Mouse (Mus musculus) c-Kit-positive CD71-negative TER-119-negative erythroid progenitor cells, embryonic 14.5 days (primary cell): ENCODE measurements around the gene Il4i1.

Source experiments
- DNase-seq: peaks from one replicate; pipeline ENCODE4 v3.0.0-alpha.2; 2013; ENCODE audit warnings: low read depth

Gene Il4i1

GRCm38 (mm10) chr7:44819391-44819790 lies 3.2 kb downstream of the Il4i1 start:
- no peak for DNase-seq

DNA sequence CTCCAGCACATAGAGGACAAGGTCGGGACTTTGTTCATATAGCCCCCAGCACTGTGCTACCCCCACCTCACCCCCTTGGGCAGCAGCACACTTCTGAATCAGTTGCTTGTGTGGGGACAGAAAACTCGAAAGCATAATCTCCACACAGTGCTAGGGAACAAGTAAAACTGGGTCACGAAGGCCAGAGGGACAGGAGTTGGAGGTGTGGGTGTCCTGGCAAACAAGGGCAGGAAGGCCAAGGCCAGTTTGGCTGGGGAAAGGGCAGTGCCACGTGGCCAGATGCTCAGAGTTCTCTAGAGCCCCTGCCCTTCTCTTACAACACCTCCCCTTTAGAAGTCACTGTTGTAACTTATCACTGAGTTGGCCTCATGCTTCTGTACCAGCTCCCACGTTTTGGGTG lies 3.7 kb downstream of the Il4i1 start:
- no peak for DNase-seq

DNA sequence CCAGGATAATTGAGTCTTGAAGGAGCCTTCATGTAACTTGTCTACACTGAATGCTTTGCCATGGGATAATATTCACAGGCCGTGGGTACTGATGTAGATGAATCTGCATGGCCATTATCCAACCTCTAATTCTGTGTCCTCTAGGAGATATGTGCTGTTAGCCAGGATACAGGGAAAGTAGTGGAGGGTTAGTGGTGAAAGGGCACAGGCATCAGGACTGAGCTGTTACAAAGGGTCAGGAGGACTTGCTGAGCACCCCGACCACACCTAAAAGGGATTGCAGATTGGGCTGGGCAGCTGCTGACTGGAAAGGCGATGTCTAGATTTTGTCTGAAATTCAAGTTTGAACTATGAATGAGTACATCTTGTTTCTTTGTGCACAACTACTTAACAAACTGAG lies 4.3 kb downstream of the Il4i1 start:
- no peak for DNase-seq

- no peak for DNase-seq
Observed at GRCm38 (mm10) chr7:44821666-44822448, 5.7 kb downstream of the Il4i1 start.

DNA sequence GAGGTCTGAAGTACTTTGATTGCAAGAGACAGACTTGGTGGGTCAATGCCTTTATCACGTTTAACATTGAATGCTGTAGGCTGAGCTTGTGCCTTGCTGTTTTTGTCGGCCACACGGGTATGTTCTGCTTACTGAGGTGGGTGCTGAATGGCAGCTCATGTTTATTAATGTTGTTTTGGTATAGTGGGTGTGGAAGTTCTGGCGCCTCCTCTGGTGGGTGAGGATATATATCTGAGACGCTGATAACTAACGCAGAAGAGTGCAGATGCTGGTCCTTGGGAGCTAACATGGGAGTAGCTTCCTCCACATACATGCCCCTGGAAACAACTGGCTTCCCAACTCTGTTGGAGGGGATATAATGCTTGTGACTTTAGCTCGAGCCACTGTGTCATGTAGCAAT lies 7.2 kb downstream of the Il4i1 start:
- no peak for DNase-seq

DNA sequence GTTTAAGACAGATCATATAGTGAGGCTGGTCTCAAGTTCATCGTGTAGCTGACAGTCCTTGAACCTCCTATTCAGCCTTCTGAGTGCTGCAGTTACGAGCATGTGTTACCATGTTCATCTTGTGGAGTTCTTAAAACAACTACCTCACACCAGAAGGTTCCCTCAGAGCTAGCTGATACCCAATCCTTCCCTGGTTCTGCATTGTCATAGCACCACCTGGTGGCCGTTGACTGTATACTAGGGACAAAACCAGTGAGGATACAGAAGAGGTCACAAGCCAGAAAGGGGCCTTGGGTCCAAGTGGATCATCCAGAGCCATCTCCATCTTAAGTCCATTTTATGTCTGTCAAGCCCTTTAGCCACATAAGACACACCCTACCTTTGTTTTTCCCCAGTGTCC lies 8.7 kb downstream of the Il4i1 start:
- peak; percentile 78 for DNase-seq

GRCm38 (mm10) chr7:44826771-44827170 lies 10.6 kb downstream of the Il4i1 start:
- DNase-seq = no peak

- DNase-seq = no peak
Observed at GRCm38 (mm10) chr7:44828706-44829105, 12.5 kb downstream of the Il4i1 start.

DNA sequence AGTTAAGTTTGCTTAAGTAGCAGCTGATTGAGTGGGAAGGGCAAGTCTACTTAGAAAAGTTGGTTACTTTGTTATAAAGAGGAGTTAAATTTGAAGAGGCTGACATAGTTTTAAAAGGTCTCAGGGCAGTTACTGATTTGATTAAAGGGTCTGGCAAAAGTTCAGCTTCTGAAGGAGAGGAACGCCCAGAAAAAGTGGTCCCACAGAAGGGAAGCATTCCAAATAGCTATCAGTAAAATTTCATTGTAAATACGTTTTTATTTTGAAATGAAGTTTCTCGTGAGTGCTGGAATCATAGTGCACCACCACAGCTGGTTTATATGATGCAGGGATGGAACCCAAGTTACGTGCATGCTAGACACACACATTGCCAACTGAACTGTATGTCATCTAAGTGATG lies 16.6 kb downstream of the Il4i1 start:
- DNase-seq = no peak

DNA sequence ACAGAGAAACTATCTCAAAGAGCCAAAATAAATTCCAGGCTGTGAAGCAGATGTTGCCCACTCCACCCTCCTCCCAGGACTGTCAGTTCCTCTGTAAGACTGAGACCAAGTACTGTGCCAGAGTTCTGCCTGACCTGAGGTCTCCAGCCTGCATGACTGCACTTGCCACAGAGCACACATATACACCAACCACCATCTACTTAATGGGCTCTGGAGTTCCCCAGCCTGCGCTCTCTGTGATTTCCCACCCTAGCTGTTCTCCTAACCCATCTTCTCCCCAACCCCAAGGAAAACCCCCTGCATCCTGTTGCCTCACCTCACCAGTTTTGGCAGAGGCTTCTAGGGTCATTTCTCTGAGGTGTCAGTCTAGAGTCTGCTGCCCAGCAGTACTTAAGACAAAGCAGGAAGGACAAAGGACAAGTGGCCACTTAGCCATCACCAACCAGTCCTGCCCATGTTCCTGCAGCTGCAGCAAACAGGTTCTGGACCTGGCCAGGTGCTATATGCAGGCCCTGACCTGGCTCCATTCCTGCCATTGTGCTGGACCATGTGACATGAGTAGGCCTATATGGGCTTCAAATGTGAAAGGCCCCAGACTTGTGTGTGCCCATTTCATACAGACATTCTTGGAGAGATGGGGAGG lies 19.3 kb downstream of the Il4i1 start:
- DNase-seq = no peak

GRCm38 (mm10) chr7:44836016-44836404 lies 19.8 kb downstream of the Il4i1 start:
- DNase-seq = no peak

DNA sequence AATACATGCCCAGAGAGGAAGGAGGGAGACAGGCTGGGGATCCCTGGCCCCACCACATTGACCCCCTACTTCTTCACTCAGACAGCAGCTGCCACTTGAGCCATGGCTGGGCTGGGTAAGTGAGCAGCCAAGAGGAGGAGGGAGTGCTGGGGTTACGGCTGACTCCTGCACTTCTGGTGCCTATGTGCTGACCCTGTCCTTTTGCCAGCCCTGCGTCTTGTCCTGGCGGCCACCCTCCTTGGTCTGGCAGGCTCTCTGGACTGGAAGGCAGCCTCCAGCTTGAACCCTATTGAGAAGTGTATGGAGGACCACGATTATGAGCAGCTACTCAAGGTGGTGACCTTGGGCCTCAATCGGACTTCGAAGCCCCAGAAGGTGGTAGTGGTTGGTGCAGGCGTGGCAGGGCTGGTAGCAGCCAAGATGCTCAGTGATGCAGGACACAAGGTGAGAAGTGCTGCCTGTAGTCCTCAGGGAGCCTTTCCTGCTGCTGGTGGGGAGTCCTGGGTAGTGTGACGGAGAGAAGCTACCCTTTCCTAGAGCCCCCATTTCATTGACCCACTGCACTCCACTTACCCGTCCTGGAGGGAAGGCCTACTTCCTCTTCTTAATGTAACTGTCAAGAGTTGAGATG lies 20.4 kb downstream of the Il4i1 start:
- DNase-seq = no peak

GRCm38 (mm10) chr7:44838073-44838472 lies 21.9 kb downstream of the Il4i1 start:
- no peak for DNase-seq

- no peak for DNase-seq
Observed at GRCm38 (mm10) chr7:44839171-44839490, 22.9 kb downstream of the Il4i1 start.

DNA sequence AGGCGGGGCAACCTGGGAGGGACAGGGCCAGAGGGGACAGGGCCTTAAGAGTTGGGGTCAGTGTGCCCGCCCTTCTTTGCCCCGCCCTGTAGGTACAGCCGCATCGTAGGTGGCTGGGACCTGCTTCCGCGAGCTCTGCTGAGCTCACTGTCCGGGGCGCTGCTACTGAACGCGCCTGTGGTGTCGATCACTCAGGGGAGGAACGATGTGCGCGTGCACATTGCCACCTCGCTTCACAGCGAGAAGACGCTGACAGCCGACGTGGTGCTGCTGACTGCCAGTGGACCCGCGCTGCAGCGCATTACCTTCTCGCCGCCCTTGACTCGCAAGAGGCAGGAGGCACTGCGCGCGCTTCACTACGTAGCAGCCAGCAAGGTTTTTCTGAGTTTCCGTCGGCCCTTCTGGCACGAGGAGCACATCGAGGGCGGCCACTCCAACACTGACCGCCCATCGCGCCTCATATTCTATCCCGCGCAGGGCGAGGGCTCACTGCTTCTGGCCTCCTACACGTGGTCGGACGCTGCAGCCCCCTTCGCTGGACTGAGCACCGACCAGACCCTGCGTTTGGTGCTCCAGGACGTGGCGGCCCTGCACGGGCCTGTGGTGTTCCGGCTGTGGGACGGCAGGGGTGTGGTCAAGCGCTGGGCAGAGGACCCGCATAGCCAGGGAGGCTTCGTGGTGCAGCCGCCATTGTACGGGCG lies 23.5 kb downstream of the Il4i1 start:
- DNase-seq = no peak

- no peak for DNase-seq
Observed at GRCm38 (mm10) chr7:44840426-44840825, 24.2 kb downstream of the Il4i1 start.

- no peak for DNase-seq
Observed at GRCm38 (mm10) chr7:44841825-44842463, 25.8 kb downstream of the Il4i1 start.

- DNase-seq = no peak
Observed at GRCm38 (mm10) chr7:44845006-44845405, 28.8 kb downstream of the Il4i1 start.

DNA sequence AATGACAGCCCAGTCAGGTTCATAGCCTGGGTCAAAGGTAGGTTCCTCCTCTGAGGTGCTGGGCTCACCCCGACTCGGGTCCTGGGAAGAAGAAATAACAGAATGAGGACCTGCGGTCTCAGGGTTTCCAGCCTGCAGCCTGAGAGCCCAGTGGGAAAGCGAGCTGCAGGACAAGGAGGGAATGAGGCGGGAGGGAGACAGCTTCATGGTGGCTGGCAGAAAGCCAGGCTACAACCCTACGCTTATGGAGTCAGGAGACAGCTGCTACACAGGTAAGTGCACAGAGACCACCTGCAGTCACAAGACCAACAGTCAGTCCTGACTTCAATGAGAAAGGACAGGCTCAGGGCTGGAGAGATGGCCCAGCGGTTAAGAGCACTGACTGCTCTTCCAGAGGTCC lies 30.6 kb downstream of the Il4i1 start:
- DNase-seq = no peak

DNA sequence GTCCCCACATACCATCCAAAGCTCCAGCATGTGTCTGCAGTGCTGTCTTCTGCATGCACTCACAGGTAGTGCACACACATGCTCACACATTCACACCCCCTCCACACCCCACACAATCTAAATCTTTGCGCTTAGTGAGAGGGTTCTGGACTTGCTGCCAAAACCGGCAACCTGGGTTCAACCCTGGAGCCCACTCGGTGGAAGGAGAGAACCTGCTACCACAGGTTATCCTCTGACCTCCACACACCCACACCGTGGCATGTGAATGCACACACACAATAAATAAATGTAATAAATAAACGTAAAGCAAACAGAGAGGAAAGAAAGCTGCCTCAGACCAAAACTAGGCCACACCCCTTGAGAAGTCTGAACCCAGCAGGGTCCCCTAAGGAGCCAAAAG lies 31.6 kb downstream of the Il4i1 start:
- no peak for DNase-seq

GRCm38 (mm10) chr7:44848561-44849415 lies 32.6 kb downstream of the Il4i1 start, which contains the start of the genes Akt1s1 and Tbc1d17:
Akt1s1 (plus strand) TSS chr7:44848991.
Tbc1d17 (minus strand) TSS chr7:44849079.
- DNase-seq = peak; percentile 93
